Mouse (Mus musculus) lung, postnatal 25 days (tissue): ENCODE results near the gene Gm20388.

Experiments
- DNase-seq: peaks from one replicate; pipeline ENCODE4 v3.0.0; 2022; ENCODE audit warnings: low spot score

The Gm20388 gene

DNA sequence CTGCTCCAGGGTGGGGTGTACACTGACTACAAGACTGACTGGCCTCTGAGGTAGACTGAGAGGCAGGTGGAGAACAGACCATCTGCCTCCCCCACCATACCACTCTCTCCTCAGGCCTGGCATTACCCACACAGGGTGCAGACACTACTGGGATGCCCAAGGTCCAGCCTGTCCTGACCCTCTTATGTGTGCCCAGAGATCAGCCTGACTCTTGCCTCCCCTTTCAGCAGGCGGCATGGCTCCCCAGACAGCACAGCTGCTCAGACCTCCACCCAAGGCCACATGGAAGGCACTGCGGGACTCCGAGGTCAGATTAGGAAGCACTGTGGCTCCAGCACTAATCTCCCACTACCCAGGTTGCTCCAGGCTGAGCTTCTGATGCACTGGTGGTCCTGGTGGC is 2760.1 kb downstream of the Gm20388 start:
- no peak for DNase-seq

GRCm38 (mm10) chr8:122671894-122672293 is 2761.3 kb downstream of the Gm20388 start:
- no peak for DNase-seq

- no peak for DNase-seq
Measured at GRCm38 (mm10) chr8:122673989-122674388, 2763.3 kb downstream of the Gm20388 start.

GRCm38 (mm10) chr8:122674999-122675398 is 2764.4 kb downstream of the Gm20388 start:
- DNase-seq, result no peak

- no peak for DNase-seq
Measured at GRCm38 (mm10) chr8:122675596-122676420, 2765.2 kb downstream of the Gm20388 start.

DNA sequence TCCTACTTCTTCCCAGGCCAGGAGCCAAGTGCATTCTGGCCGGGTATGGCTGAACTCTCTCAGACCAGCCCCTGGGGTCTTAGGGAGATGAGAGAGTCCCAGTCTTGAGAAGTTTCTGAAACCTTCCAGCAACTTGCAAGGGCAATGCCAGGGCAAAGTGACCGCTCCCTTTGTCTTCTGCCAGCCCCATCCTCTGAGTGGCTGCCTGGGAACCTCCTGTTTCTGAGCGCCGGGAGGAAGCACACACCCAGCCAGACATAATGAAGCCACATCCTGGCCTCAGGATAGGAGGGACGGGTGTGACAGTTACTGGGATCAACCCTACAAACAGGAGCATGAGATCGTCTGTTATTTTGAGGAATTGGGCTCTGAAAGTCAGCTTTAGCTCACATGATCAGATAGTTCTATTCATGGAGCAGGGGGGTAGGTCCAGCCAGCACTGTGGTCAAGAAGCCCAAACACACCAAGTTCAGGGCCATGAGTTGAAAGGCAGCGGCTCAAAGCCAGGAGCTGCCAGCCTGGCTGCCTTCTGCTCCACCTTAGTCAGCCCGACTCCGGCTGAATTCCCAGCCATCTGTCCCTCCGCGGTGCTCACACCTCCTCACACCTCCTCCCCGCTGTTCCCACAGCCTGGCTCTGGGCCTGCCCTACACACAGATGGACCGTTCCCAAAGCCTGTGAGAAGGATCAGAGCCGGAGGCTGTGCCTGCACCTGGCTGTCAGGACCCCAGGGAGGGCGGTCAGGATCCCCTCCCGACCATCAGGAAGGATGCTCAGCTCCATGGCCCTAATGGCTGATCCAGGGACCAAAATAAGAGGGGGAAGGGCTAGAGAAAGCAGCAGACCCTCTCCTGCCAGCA is 2766.2 kb downstream of the Gm20388 start:
- DNase-seq, result peak; percentile 87

GRCm38 (mm10) chr8:122677481-122678021 is 2766.9 kb downstream of the Gm20388 start:
- DNase-seq, result no peak

- peak; percentile 84 for DNase-seq
Measured at GRCm38 (mm10) chr8:122678061-122678895, 2767.6 kb downstream of the Gm20388 start.

DNA sequence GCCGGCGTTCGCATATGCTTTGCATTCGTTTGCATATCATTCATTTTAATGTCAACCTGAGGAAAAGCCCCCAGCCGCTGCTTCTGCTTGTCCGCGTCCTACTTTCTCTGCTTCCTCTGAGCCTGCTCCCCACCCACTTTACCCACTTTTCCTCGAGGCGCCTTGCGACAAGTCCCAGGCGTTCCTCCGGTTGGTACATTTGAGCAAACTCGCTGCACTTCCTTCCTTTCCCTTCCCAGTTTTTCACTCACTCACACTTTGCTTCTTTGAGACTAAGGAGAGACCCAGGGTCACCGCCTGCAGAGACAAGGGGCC is 2768.2 kb downstream of the Gm20388 start:
- no peak for DNase-seq

- DNase-seq, result no peak
Measured at GRCm38 (mm10) chr8:122679325-122679920, 2768.8 kb downstream of the Gm20388 start.

- DNase-seq, result no peak
Measured at GRCm38 (mm10) chr8:122680171-122680570, 2769.5 kb downstream of the Gm20388 start.

DNA sequence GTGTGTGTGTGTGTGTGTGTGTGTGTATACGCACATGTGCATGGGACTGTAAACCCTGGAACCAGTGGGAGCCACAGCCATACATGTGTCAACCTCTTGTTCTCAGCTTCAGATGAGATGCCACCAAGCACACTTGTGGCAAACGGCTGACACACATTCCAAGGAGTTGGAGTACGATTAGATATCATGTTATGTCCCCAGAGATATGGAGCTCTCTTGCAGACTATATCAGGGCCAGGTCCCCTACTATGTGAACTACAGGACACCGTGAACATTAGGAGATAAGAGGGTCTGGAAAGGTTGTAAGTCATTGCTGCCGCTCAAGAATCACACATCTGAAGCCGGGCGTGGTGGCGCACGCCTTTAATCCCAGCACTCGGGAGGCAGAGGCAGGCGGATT is 2772.2 kb downstream of the Gm20388 start:
- DNase-seq, result no peak

DNA sequence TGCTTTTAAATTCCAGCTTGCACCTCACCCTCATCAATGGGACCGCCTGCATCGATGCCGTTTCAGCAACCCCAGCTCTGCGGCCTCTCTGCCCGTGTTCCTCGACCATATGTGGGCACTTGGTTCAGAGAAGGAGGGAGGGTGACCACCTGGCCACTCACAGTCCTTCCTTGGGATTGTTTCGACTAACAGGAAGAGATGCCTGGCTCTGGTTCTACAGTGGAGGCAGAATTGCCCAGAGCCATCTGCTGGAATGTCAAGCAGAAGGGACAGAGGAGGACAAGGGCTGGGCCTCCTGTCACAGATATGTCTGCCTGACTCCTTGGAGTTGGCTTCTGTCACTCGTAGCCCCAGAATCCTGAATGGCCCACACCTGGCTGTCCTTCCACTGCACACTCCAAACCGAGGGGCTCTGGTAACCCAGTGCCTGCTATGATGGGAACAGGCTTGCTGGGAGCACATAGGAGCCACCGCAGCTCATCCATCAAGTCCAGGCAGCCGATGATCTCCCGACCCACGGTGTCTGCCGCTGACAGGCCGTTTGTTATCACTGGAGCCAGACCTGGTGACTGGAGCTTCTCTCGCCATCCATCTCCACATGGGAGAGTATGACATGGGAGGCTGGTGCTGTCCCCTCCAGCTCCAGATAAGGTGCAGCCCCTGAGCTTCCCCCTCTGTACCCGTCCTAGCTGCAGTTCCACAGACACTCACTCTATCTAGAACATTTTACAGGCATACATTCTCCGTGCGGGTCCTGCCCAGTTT is 2774.6 kb downstream of the Gm20388 start:
- no peak for DNase-seq

- no peak for DNase-seq
Measured at GRCm38 (mm10) chr8:122686879-122687278, 2776.2 kb downstream of the Gm20388 start.

GRCm38 (mm10) chr8:122689315-122689714 is 2778.7 kb downstream of the Gm20388 start:
- no peak for DNase-seq

DNA sequence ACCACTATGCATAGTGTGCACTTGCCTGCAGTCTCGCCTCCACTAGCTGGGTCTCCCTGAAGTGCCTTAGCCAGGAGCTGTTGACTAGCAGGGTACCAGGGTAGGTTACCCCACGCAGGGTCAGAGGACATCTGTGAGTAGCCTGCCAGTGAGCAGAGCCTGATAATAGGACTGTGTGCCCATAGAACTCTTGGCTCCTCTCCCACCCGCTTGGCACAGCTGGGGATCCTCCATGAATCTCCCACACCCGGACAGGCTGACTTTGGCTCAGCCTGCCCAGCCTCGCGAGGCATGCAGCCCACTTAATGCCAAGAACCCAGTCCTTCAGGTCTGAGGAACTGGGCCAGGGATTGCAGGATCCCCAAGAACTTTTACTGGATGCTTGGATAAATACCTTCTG is 2780.4 kb downstream of the Gm20388 start:
- no peak for DNase-seq

- DNase-seq, result no peak
Measured at GRCm38 (mm10) chr8:122692152-122692551, 2781.5 kb downstream of the Gm20388 start.

GRCm38 (mm10) chr8:122695438-122696042 is 2784.9 kb downstream of the Gm20388 start:
- no peak for DNase-seq

DNA sequence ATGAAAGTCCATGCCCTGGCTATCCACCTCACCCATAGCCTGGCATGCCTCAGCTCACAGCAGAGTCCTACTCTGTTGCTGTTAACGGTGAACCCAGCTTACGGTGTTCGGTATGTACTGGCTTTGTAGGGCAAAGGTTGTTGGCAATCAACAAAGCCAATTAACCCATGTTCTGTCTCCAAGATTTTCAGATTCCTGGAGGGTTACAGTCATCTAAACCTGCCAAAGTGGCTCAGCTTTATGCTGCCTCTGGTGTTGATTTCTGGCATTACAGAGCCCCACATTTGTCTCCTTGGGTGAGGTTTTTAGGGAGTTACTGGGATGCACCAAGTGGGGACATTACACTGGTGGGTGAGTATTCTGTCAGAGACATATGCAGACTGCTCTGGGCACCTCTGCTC is 2786.5 kb downstream of the Gm20388 start:
- DNase-seq, result no peak

GRCm38 (mm10) chr8:122697586-122697985 is 2786.9 kb downstream of the Gm20388 start:
- DNase-seq, result no peak
